Mouse (Mus musculus) limb, embryonic 11.5 days (tissue): Measurements from ENCODE around the gene Trim60. TPM values are rescaled to one million over a fixed set of nuclear protein-coding genes. Genes with fewer than 3 reads are reported as not detected.
A peak's percentile ranks its signal among the peaks of the same experiment; 100 is the strongest.
"Not testable (repeated sequence)": the region's sequence is repeated elsewhere in the genome, so short reads cannot be mapped to it uniquely, and the experiment has no call there.

ENCODE experiments used
- ATAC-seq: fragments of 200-750 bp; cut with Nextera tagmentation; 2 replicates; pipeline ENCODE4 v1.8.0; 2017; ENCODE audit warnings: low read depth; ENCODE audit not compliant: insufficient number of reproducible peaks, low FRiP score, low TSS enrichment
- DNase-seq: peaks from one replicate; pipeline ENCODE4 v3.0.0-alpha.2; 2015; ENCODE audit warnings: low spot score
- H3K27ac ChIP-seq: fragments of 300-500 bp; sonication (generic); replicated peaks from 2 replicates; pipeline ENCODE4 v1.5.1; 2014; ENCODE audit warnings: low read depth, mild to moderate bottlenecking, low read length
- H3K27me3 ChIP-seq: fragments of 300-500 bp; sonication (generic); 2 replicates; pipeline ENCODE4 v1.6.1; 2014; ENCODE audit warnings: mild to moderate bottlenecking, low read length, mixed read lengths; ENCODE audit not compliant: control insufficient read depth, insufficient read depth
- H3K36me3 ChIP-seq: fragments of 300-500 bp; sonication (generic); 2 replicates; pipeline ENCODE4 v1.6.1; 2014; ENCODE audit warnings: mild to moderate bottlenecking, low read length, moderate library complexity, mixed read lengths; ENCODE audit not compliant: control insufficient read depth, insufficient read depth
- H3K4me1 ChIP-seq: fragments of 300-500 bp; sonication (generic); 2 replicates; pipeline ENCODE4 v1.6.1; 2014; ENCODE audit warnings: low read length, mixed read lengths; ENCODE audit not compliant: control insufficient read depth, insufficient read depth
- H3K4me2 ChIP-seq: fragments of 300-500 bp; sonication (generic); 2 replicates; pipeline ENCODE4 v1.6.1; 2014; ENCODE audit warnings: low read depth, mild to moderate bottlenecking, moderate library complexity; ENCODE audit not compliant: severe bottlenecking
- H3K4me3 ChIP-seq: fragments of 300-500 bp; sonication (generic); 2 replicates; pipeline ENCODE4 v1.5.1; 2014; ENCODE audit warnings: low read depth, low read length
- H3K9ac ChIP-seq: fragments of 300-500 bp; sonication (generic); 2 replicates; pipeline ENCODE4 v1.6.1; 2014; ENCODE audit warnings: mild to moderate bottlenecking, low read length
- H3K9me3 ChIP-seq: fragments of 300-500 bp; sonication (generic); 2 replicates; pipeline ENCODE4 v1.6.1; 2016; ENCODE audit warnings: low read length; ENCODE audit not compliant: control insufficient read depth
- WGBS: fragments of 180-500 bp; shearing (Covaris S2); extraction: QIAGEN DNeasy Blood & Tissue Kit; methylation state at CpG from one replicate; pipeline ENCODE4 v1.1.7; 2014; 5-methylcytosine and 5-hydroxymethylcytosine counted together
- polyA plus RNA-seq: library from polyadenylated mRNA; unstranded; fragments of >200 nt; fragmentation: Nextera tagmentation; extraction: Ambion mirVana; gene quantifications from 2 replicates; pipeline ENCODE4 v1.2.1, GENCODE M21; 2014

Trim60 gene
- polyA plus RNA-seq, 1 experiment from 2014 or later, result not detected

GRCm38 (mm10) chr8:65030735-65031485 lies 12.5 kb upstream of the Trim60 start:
- Histone ChIP-seq H3K4me3 (no peak overlapping the region), H3K9ac (no peak overlapping the region), H3K4me1 (peaks cover 2% of the 10 kb centered on the region; the same call in 1 of the 2 replicates), H3K27ac (no peak overlapping the region), H3K4me2 (no peak overlapping the region), H3K9me3 (no peaks in the 10 kb centered on the region), H3K27me3 (no peaks in the 10 kb centered on the region), H3K36me3 (no peaks in the 10 kb centered on the region)
- 74% methylated on average over 4 of the region's 4 CpGs for WGBS
- DNase-seq, result no peak
- ATAC-seq, result 0 out of 2 replicates have a peak, but pooled peaks have one; percentile 14

GRCm38 (mm10) chr8:65029776-65030175 lies 11.4 kb upstream of the Trim60 start:
- H3K9ac ChIP-seq, result no peak overlapping the region
- no peaks in the 10 kb centered on the region for H3K36me3 ChIP-seq
- no peak for DNase-seq
- H3K27me3 ChIP-seq, result no peaks in the 10 kb centered on the region
- no peaks in the 10 kb centered on the region for H3K9me3 ChIP-seq
- no peak overlapping the region for H3K27ac ChIP-seq
- ATAC-seq, result no peak
- H3K4me1 ChIP-seq, result no peaks in the 10 kb centered on the region
- no peak overlapping the region for H3K4me2 ChIP-seq
- no peak overlapping the region for H3K4me3 ChIP-seq
- 54% methylated on average over 4 of the region's 4 CpGs for WGBS

GRCm38 (mm10) chr8:65028959-65029686 lies 10.7 kb upstream of the Trim60 start:
- H3K4me1 ChIP-seq, result no peaks in the 10 kb centered on the region
- 77% methylated on average over 12 of the region's 12 CpGs for WGBS
- no peak overlapping the region for H3K9ac ChIP-seq
- no peaks in the 10 kb centered on the region for H3K27me3 ChIP-seq
- no peak for DNase-seq
- H3K9me3 ChIP-seq, result no peaks in the 10 kb centered on the region
- ATAC-seq, result no peak
- H3K4me2 ChIP-seq, result no peak overlapping the region
- no peak overlapping the region for H3K27ac ChIP-seq
- H3K36me3 ChIP-seq, result no peaks in the 10 kb centered on the region
- H3K4me3 ChIP-seq, result no peak overlapping the region

GRCm38 (mm10) chr8:65022485-65022884 lies 4.1 kb upstream of the Trim60 start:
- no peak overlapping the region for H3K9ac ChIP-seq
- no peaks in the 10 kb centered on the region for H3K36me3 ChIP-seq
- H3K9me3 ChIP-seq, result no peaks in the 10 kb centered on the region
- DNase-seq (peak; percentile 84), ATAC-seq (no peak)
- no peaks in the 10 kb centered on the region for H3K4me1 ChIP-seq
- H3K27me3 ChIP-seq, result no peaks in the 10 kb centered on the region
- H3K4me2 ChIP-seq, result no peak overlapping the region
- 47% methylated on average over 8 of the region's 8 CpGs for WGBS
- H3K27ac ChIP-seq, result no peak overlapping the region
- H3K4me3 ChIP-seq, result no peak overlapping the region

- H3K4me1 ChIP-seq, H3K4me2 ChIP-seq, H3K27ac ChIP-seq, H3K9ac ChIP-seq, H3K27me3 ChIP-seq, H3K4me3 ChIP-seq, DNase-seq, H3K36me3 ChIP-seq, ATAC-seq, H3K9me3 ChIP-seq: not testable (repeated sequence)
- 83% methylated on average over 6 of the region's 6 CpGs for WGBS
Observed at GRCm38 (mm10) chr8:65007616-65008015, 10.8 kb downstream of the Trim60 start.

- Histone ChIP-seq H3K9ac (no peak overlapping the region), H3K4me2 (no peak overlapping the region), H3K4me1 (no peaks in the 10 kb centered on the region), H3K36me3 (no peaks in the 10 kb centered on the region), H3K27me3 (no peaks in the 10 kb centered on the region), H3K9me3 (no peaks in the 10 kb centered on the region), H3K27ac (no peak overlapping the region), H3K4me3 (no peak overlapping the region)
- no peak for DNase-seq
- WGBS, result 77% methylated on average over 4 of the region's 4 CpGs
- no peak for ATAC-seq
Observed at GRCm38 (mm10) chr8:64998806-64999365, 19.5 kb downstream of the Trim60 start.

GRCm38 (mm10) chr8:64987731-64988130 lies 30.7 kb downstream of the Trim60 start, which contains the start of gene Trim75:
Gene Trim75 (minus strand): TSS chr8:64987831.
- no peak for DNase-seq
- Histone ChIP-seq H3K27ac (no peak within 1 kb of the TSS), H3K36me3 (no peaks in the 10 kb centered on the region), H3K9me3 (no peaks in the 10 kb centered on the region), H3K4me2 (no peak within 1 kb of the TSS), H3K4me3 (no peak within 1 kb of the TSS), H3K4me1 (no peaks in the 10 kb centered on the region), H3K9ac (no peak within 1 kb of the TSS), H3K27me3 (no peaks in the 10 kb centered on the region)
- 93% methylated on average over 4 of the region's 4 CpGs for WGBS
- no peak for ATAC-seq

- Histone ChIP-seq H3K4me1 (no peaks in the 10 kb centered on the region), H3K4me2 (no peak overlapping the region), H3K36me3 (no peaks in the 10 kb centered on the region), H3K27me3 (no peaks in the 10 kb centered on the region), H3K4me3 (no peak overlapping the region), H3K9me3 (no peaks in the 10 kb centered on the region), H3K27ac (no peak overlapping the region), H3K9ac (no peak overlapping the region)
- ATAC-seq (no peak), DNase-seq (peak; percentile 21)
- 80% methylated on average over 20 of the region's 20 CpGs for WGBS
Observed at GRCm38 (mm10) chr8:64983150-64983897, 35.1 kb downstream of the Trim60 start.
